In the genomic region with DNA sequence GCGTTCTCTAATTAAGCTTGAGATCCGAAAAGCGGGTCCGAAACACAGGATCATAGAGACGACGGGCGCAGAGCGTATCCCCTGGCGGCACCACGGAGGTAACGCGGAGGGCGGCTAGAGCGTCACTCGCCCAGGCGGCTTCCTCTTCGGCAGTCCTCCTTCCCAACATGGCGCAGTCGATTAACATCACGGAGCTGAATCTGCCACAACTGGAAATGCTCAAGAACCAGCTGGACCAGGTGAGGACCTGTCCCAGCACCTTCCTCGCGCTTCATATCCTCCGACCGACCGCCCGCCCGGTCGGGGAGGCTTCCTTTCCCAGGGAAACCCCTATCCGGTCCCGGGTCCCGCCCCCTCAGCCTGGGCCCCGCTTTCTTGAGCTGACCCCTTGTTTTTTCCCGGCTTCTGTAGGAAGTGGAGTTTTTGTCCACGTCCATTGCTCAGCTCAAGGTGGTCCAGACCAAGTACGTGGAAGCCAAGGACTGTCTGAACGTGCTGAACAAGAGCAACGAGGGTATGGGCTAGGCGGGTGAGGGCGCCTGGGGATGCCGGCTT, we compare ENCODE assay signal across 8 mouse cellular contexts. TPM values are rescaled to one million over a fixed set of nuclear protein-coding genes. Genes with fewer than 3 reads are reported as not detected.
A peak's percentile ranks its signal among the peaks of the same experiment; 100 is the strongest.
DNase-seq lines count a peak whose midpoint lies in the region; ATAC-seq lines count a peak whose summit lies in the region.

TSS of gene Pfdn5 (plus strand) at position 95 of the 555 bp plus-strand sequence.

- peak within 1 kb of the TSS; percentile 85 for H3K27ac ChIP-seq in hindbrain, embryonic 15.5 days (replicated peaks)

- WGBS in hindbrain, embryonic 15.5 days, result under 1% methylated on average over 40 of the region's 40 CpGs

- H3K4me3 ChIP-seq in hindbrain, embryonic 15.5 days, result peak within 1 kb of the TSS; percentile 96

- ATAC-seq in hindbrain, embryonic 15.5 days (ENCODE audit: low FRiP score, low read depth), result peak; percentile 93

- H3K36me3 ChIP-seq in hindbrain, embryonic 15.5 days, result peaks cover 25% of the 10 kb centered on the region

- peak within 1 kb of the TSS; percentile 87 for H3K4me2 ChIP-seq in hindbrain, embryonic 15.5 days

- H3K4me1 ChIP-seq in hindbrain, embryonic 15.5 days (replicated peaks), result peaks cover 19% of the 10 kb centered on the region

- H3K9ac ChIP-seq in hindbrain, embryonic 15.5 days, result peak within 1 kb of the TSS; percentile 86

- peak; percentile 88 for DNase-seq in ZHBTc4 (ENCODE audit: low read depth, low spot score)
- DNase-seq in cerebellum, postnatal 4 days (ENCODE audit: low spot score in 2 of 2), result peak; percentile 57 to 83
- DNase-seq in gastrocnemius, adult 18-20 months (ENCODE audit: low spot score), result peak; percentile 85
- DNase-seq in layer of hippocampus, postnatal 36 days, result peak; percentile 87 to 89
- peak; percentile 91 for DNase-seq in lung, postnatal 36 days
- DNase-seq in retina, embryonic 14.5 days (ENCODE audit: low spot score), result peak; percentile 92
- DNase-seq in thymus, postnatal 36 days, result peak; percentile 82 to 83

- no peaks in the 10 kb centered on the region for H3K27me3 ChIP-seq in hindbrain, embryonic 15.5 days

- no peaks in the 10 kb centered on the region for H3K9me3 ChIP-seq in hindbrain, embryonic 15.5 days

RNA-seq across cellular contexts. Expression of gene Pfdn5, which starts in this region (rescaled TPM):
- total RNA-seq in gastrocnemius, adult 18-20 months (2021), result 100 to 1,000 TPM; 264 to 302 TPM
- polyA plus RNA-seq in hindbrain, embryonic 15.5 days (2015; fragmentation: Nextera tagmentation; extraction: Ambion mirVana), result 460 and 473 TPM in 2 replicates
- total RNA-seq in layer of hippocampus, postnatal 36 days (2021), result 100 to 1,000 TPM; 400 to 436 TPM

Comparison
In these comparisons a context has a peak if more than half of its experiments do, and no peak if none do; other contexts are left out.
1. Peak in every context shown above with its lines: DNase-seq, ATAC-seq, H3K4me3 ChIP-seq and H3K27ac ChIP-seq.